Mouse (Mus musculus) stomach, postnatal 0 days (tissue): Measurements from ENCODE around the gene Cirbp.

Source experiments
- CTCF ChIP-seq: IDR thresholded peaks from 2 replicates; pipeline ENCODE4 v1.5.1; 2016; ENCODE audit warnings: antibody characterized with exemption, low read depth, mild to moderate bottlenecking, moderate library complexity
- EP300 ChIP-seq: optimal IDR thresholded peaks from 2 replicates; pipeline ENCODE3; 2016; ENCODE audit warnings: antibody characterized with exemption

- TF ChIP-seq CTCF, result peak; percentile 75
- TF ChIP-seq EP300, result peak; percentile 53
Measured at GRCm38 (mm10) chr10:80147719-80148601, 17.8 kb upstream of the Cirbp start, which contains the start of gene Midn.
